Mouse (Mus musculus) kidney, adult 2 months (tissue): ENCODE measurements around the gene Cfap161.

Experiments used
- CTCF ChIP-seq: fragments of 200-500 bp; conservative IDR thresholded peaks from 2 replicates; pipeline ENCODE4 v1.5.1; 2011; ENCODE audit warnings: low read depth, mild to moderate bottlenecking, control low read depth, low read length, moderate library complexity, mixed read lengths; ENCODE audit not compliant: insufficient read depth, insufficient read length
- POLR2A ChIP-seq: fragments of 200-500 bp; IDR thresholded peaks from one replicate; pipeline ENCODE4 v1.6.1; 2011; ENCODE audit warnings: low read depth, low read length, control low read depth

DNA sequence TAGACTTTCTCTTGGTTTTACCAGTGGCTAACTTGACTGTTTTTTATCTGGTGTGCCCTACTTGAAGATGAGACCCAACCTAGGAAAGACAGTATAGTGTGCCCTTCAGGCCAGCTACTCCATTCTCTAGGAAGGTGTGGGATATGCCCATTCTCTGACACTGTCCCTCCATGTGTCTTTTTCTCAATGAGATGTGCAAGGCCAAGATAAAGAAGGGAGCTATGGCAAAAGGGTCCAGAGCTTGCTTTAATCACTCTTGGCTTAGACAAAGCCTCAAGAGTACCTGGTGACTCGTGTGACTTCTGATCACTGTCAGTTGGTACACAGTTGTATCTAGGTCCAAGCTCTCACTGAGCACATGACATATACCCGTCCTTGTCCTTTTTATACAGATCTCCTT lies 45.4 kb upstream of the Cfap161 start:
- TF ChIP-seq CTCF (no peak), POLR2A (no peak)
